Mouse (Mus musculus) intestine, embryonic 14.5 days (tissue): Measurements from ENCODE around the gene Rrn3. TPM values are rescaled to one million over a fixed set of nuclear protein-coding genes. Genes with fewer than 3 reads are reported as not detected.

Experiments used
- ATAC-seq: fragments of 200-750 bp; cut with Nextera tagmentation; replicated peaks from 2 replicates; pipeline ENCODE4 v1.8.0; 2017; ENCODE audit warnings: low read depth, moderate number of reproducible peaks, moderate TSS enrichment, moderate library complexity; ENCODE audit not compliant: low FRiP score, low TSS enrichment
- DNase-seq: peaks from one replicate; pipeline ENCODE4 v3.0.0-alpha.2; 2018; ENCODE audit warnings: low spot score
- H3K27ac ChIP-seq: fragments of 300-500 bp; sonication (generic); 2 replicates; pipeline ENCODE4 v1.5.1; 2014; ENCODE audit warnings: low read depth, mild to moderate bottlenecking, control low read depth
- H3K27me3 ChIP-seq: fragments of 300-500 bp; sonication (generic); replicated peaks from 2 replicates; pipeline ENCODE4 v1.6.1; 2014; ENCODE audit warnings: low read length, control low read depth; ENCODE audit not compliant: control insufficient read depth, insufficient read depth
- H3K36me3 ChIP-seq: fragments of 300-500 bp; sonication (generic); 2 replicates; pipeline ENCODE4 v1.6.1; 2014; ENCODE audit warnings: low read length, control low read depth; ENCODE audit not compliant: control insufficient read depth, insufficient read depth
- H3K4me1 ChIP-seq: fragments of 300-500 bp; sonication (generic); replicated peaks from 2 replicates; pipeline ENCODE4 v1.6.1; 2014; ENCODE audit warnings: low read length, control low read depth, mixed read lengths; ENCODE audit not compliant: control insufficient read depth, insufficient read depth
- H3K4me2 ChIP-seq: fragments of 300-500 bp; sonication (generic); 2 replicates; pipeline ENCODE4 v1.6.1; 2014; ENCODE audit warnings: low read length
- H3K4me3 ChIP-seq: fragments of 300-500 bp; sonication (generic); 2 replicates; pipeline ENCODE4 v1.5.1; 2014; ENCODE audit warnings: low read depth, low read length, control low read depth, mixed read lengths
- H3K9ac ChIP-seq: fragments of 300-500 bp; sonication (generic); 2 replicates; pipeline ENCODE4 v1.6.1; 2014; ENCODE audit warnings: mild to moderate bottlenecking, low read length
- H3K9me3 ChIP-seq: fragments of 300-500 bp; sonication (generic); 2 replicates; pipeline ENCODE4 v1.6.1; 2016; ENCODE audit warnings: low read length, control low read depth; ENCODE audit not compliant: control insufficient read depth
- WGBS: fragments of 180-500 bp; shearing (Covaris S2); extraction: QIAGEN DNeasy Blood & Tissue Kit; methylation state at CpG from one replicate; pipeline ENCODE4 v1.1.7; 2014; 5-methylcytosine and 5-hydroxymethylcytosine counted together
- polyA plus RNA-seq: library from polyadenylated mRNA; unstranded; fragments of >200 nt; fragmentation: Nextera tagmentation; extraction: Ambion mirVana; gene quantifications from 2 replicates; pipeline ENCODE4 v1.2.1, GENCODE M21; 2014

Rrn3 gene
- polyA plus RNA-seq, 1 experiment from 2014 or later, result 54.4 TPM

DNA sequence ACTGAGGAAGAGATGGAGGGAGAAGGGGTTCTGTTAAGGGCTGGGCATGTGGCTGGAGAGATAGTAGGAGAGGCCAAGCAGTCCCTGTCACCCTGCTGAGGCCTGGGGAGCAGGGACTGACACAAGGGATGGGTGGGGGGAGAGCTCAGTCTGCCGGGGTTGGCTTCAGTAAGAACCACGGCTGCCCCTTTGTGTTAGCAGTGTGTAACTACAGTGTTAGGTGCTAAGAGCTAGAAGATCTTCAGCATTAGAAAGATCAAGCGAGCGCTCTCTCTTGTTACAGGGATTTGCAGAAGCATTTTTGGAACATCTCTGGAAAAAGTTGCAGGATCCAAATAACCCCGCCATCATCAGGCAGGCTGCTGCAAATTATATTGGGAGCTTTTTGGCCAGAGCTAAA is 24.2 kb downstream of the Rrn3 start:
- Histone ChIP-seq H3K9me3 (no peaks in the 10 kb centered on the region), H3K27me3 (no peaks in the 10 kb centered on the region), H3K36me3 (peaks cover 90% of the 10 kb centered on the region), H3K9ac (no peak overlapping the region), H3K27ac (no peak overlapping the region), H3K4me1 (no peaks in the 10 kb centered on the region), H3K4me3 (no peak overlapping the region), H3K4me2 (no peak overlapping the region)
- DNase-seq (no peak), ATAC-seq (no peak)
- 88% methylated on average over 5 of the region's 5 CpGs for WGBS

DNA sequence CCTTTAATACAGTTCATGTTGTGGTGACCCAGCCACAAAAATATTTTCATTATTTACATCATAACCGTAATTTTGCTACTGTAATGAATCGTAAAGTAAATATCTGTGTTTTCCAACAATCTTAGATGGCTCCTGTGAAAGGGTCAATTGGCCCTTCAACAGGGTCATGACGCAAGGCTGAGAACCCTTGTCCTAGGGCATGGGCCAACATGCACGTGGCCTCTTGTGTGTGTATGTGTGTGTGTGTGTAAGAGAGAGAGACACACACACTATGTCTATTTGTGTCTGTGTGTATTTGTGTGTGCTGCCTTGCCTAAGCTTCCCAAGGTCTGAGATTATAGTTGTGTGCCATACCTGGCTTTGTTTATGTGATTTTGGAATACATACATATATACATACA is 27.1 kb downstream of the Rrn3 start:
- no peak overlapping the region for H3K27ac ChIP-seq
- no peak for ATAC-seq
- H3K27me3 ChIP-seq, result no peaks in the 10 kb centered on the region
- no peak overlapping the region for H3K4me3 ChIP-seq
- H3K9me3 ChIP-seq, result no peaks in the 10 kb centered on the region
- no peak overlapping the region for H3K9ac ChIP-seq
- no peak for DNase-seq
- WGBS, result 92% methylated on average over 4 of the region's 4 CpGs
- H3K4me1 ChIP-seq, result no peaks in the 10 kb centered on the region
- peaks cover 92% of the 10 kb centered on the region for H3K36me3 ChIP-seq
- H3K4me2 ChIP-seq, result no peak overlapping the region

DNA sequence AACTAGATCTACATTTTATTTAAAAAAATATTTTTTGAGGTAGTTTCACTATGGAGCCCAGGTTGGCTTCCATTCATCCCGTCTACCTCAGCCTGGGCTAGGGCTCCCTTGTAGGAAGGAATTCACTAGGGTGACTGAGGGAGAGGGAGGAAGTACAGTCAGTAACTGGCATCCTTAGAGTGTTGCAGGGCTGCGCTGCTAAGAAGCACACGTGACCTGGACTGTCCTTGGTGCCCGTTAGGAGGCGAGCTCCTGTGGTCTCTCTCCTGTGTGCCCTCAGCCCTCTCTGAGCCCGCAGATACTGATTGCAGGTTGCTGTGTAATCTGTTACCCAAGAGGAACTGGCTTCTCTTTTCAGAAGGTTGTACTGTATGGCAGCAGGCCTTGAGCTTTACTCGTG is 27.9 kb downstream of the Rrn3 start:
- Histone ChIP-seq H3K9ac (no peak overlapping the region), H3K4me2 (no peak overlapping the region), H3K27ac (no peak overlapping the region), H3K27me3 (no peaks in the 10 kb centered on the region), H3K4me3 (no peak overlapping the region), H3K9me3 (no peaks in the 10 kb centered on the region), H3K36me3 (peaks cover 96% of the 10 kb centered on the region), H3K4me1 (no peaks in the 10 kb centered on the region)
- WGBS, result 87% methylated on average over 7 of the region's 7 CpGs
- ATAC-seq, result peak; percentile 56; the same call in 1 of the 2 replicates
- no peak for DNase-seq

DNA sequence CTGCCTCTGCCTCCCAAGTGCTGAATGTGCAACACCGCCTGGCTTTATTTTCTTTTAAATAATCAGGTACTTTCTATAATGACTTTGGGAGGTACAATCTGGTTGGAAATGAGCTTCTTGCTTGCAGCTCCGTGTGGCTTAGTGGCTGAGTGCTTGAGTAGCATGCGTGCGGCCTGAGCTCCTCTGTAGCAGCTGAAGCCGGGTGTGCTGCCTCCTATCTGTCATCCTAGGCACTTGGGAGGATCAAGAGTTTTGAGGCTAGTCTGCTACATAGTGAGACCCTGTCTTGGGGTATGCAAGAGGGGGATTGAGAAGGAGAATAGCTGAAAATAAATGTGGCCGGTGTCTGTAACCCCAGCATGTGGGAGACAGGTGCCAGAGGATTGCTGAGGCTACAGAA is 31.6 kb downstream of the Rrn3 start:
- no peaks in the 10 kb centered on the region for H3K4me1 ChIP-seq

DNA sequence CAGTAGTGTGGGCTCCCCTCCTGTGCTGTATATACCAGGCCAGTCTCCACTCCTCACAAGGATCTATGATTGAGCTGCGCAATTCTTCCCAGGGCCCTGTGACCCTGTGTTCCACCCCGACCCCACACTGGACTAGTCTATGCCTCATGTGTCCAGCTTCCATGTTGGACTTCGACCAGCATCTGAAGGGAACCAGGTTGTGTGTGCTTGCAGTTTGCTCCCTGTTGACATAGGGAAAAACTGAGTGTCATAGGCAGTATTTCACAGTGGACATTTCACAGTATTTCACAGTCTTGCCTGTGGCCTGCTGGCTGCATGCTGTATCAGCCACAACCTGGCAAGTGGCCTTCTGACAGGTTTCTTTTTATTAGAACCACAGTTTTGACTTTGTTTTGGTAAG is 32.7 kb downstream of the Rrn3 start:
- no peak for ATAC-seq
- no peak for DNase-seq
- Histone ChIP-seq H3K4me3 (no peak overlapping the region), H3K27ac (no peak overlapping the region), H3K9ac (no peak overlapping the region), H3K36me3 (peaks cover 79% of the 10 kb centered on the region), H3K27me3 (no peaks in the 10 kb centered on the region), H3K4me1 (no peaks in the 10 kb centered on the region), H3K9me3 (no peaks in the 10 kb centered on the region), H3K4me2 (no peak overlapping the region)
- WGBS, result 96% methylated on average over 3 of the region's 3 CpGs

More for the DNA sequence above, 31.6 kb downstream of the Rrn3 start:
- H3K36me3 ChIP-seq, result peaks cover 88% of the 10 kb centered on the region
- no peak overlapping the region for H3K9ac ChIP-seq
- H3K9me3 ChIP-seq, result no peaks in the 10 kb centered on the region
- no peaks in the 10 kb centered on the region for H3K27me3 ChIP-seq
- H3K27ac ChIP-seq, result no peak overlapping the region
- no peak for DNase-seq
- WGBS, result 89% methylated on average over 6 of the region's 6 CpGs
- H3K4me3 ChIP-seq, result no peak overlapping the region
- H3K4me2 ChIP-seq, result no peak overlapping the region
- ATAC-seq, result no peak

DNA sequence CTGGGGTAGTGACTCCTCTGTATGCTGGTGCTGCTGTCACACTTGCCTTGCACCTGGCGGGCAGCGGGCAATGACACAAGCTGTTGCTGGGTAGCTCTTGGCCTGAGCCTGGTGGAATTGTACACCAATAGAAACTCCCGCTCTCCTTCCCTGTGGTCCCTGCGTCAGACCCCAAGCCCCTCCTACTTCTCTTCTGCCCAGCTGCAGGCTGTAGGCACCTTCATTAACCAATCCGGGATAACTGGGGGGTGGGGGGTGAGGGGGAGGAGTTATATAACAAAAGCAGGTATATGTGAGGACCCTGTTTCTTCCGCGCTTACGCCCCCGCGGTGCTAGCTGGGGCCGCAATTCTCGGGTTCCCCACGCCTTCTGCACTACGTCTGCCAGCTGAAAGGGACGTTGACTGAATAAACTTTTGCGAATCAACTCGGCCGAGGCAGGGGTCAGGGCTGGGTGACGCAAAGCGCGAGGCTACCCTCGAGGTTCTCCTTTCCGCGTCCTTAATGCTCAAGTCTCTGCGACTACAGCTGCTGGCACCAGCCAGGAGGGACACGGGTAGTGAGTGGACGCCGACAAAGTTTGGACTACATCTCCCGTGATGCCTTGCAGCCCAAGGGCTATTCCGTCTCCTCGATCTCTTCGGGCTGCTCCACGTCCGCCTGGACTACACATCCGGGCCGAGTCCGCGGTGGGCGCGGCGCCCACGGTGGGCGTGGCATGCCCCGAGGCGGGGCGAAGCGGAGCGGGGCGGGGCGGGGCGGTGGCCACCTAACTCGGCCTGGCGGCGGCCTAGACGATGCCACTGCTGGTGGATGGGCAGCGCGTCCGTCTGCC is 38.3 kb downstream of the Rrn3 start, which contains the start of gene Ntan1:
Gene Ntan1, plus strand, starts transcription at position 286 of the 834 bp plus-strand sequence.
- no peaks in the 10 kb centered on the region for H3K9me3 ChIP-seq
- peak within 1 kb of the TSS; percentile 83 for H3K4me3 ChIP-seq
- peak within 1 kb of the TSS; percentile 95 for H3K27ac ChIP-seq
- DNase-seq (peak; percentile 97), ATAC-seq (peak; percentile 97)
- H3K36me3 ChIP-seq, result peaks cover 23% of the 10 kb centered on the region; the same call in 1 of the 2 replicates
- H3K9ac ChIP-seq, result peak within 1 kb of the TSS; percentile 86
- H3K4me2 ChIP-seq, result peak within 1 kb of the TSS; percentile 84
- under 1% methylated on average over 56 of the region's 58 CpGs for WGBS
- H3K4me1 ChIP-seq, result peaks cover 11% of the 10 kb centered on the region
- no peaks in the 10 kb centered on the region for H3K27me3 ChIP-seq

DNA sequence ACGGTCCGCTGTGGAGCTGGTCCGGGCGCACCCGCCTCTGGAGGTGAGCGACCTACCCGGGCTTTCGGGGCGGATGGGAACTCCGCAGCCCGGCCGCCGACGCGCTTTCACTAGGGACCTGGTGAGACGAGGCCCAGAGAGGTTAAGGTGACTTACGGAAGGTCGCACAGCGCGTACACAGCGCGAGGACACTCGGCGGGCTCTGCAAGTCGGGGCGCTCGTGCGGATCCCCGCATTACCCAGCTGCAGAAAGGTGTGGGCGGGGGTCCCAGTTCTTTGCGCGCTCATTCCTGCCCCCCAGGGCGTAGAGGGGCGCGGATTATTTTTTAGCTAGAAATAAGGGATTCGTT is 38.9 kb downstream of the Rrn3 start:
- peak overlapping the region; percentile 84 for H3K4me2 ChIP-seq
- no peaks in the 10 kb centered on the region for H3K9me3 ChIP-seq
- peaks cover 18% of the 10 kb centered on the region; the same call in 1 of the 2 replicates for H3K36me3 ChIP-seq
- H3K4me3 ChIP-seq, result peak overlapping the region; percentile 83
- DNase-seq (no peak), ATAC-seq (peak; percentile 66)
- peak overlapping the region; percentile 95 for H3K27ac ChIP-seq
- H3K4me1 ChIP-seq, result peaks cover 11% of the 10 kb centered on the region
- under 1% methylated on average over 36 of the region's 36 CpGs for WGBS
- peak overlapping the region; percentile 86 for H3K9ac ChIP-seq
- no peaks in the 10 kb centered on the region for H3K27me3 ChIP-seq

- H3K27ac ChIP-seq, result peak overlapping the region; percentile 95
- H3K4me2 ChIP-seq, result peak overlapping the region; percentile 84
- peaks cover 12% of the 10 kb centered on the region; the same call in 1 of the 2 replicates for H3K36me3 ChIP-seq
- H3K9me3 ChIP-seq, result no peaks in the 10 kb centered on the region
- ATAC-seq, result no peak
- peak overlapping the region; percentile 86 for H3K9ac ChIP-seq
- H3K27me3 ChIP-seq, result no peaks in the 10 kb centered on the region
- H3K4me3 ChIP-seq, result peak overlapping the region; percentile 83
- DNase-seq, result no peak
- 22% methylated on average over 12 of the region's 12 CpGs for WGBS
- peaks cover 11% of the 10 kb centered on the region for H3K4me1 ChIP-seq
These were observed 39.4 kb downstream of the Rrn3 start for GRCm38 (mm10) chr16:13819806-13820500.
